Mouse (Mus musculus) MEL-GATA-1-ER (cell line): Measurements from ENCODE around the gene Dennd2a.
"Not testable (repeated sequence)": the region's sequence is repeated elsewhere in the genome, so short reads cannot be mapped to it uniquely, and the experiment has no call there.

Experiments used
- DNase-seq: peaks from one replicate; pipeline ENCODE4 v3.0.0-alpha.2; 2012; ENCODE audit warnings: low read depth; ENCODE audit errors: extremely low read depth

Gene Dennd2a

DNA sequence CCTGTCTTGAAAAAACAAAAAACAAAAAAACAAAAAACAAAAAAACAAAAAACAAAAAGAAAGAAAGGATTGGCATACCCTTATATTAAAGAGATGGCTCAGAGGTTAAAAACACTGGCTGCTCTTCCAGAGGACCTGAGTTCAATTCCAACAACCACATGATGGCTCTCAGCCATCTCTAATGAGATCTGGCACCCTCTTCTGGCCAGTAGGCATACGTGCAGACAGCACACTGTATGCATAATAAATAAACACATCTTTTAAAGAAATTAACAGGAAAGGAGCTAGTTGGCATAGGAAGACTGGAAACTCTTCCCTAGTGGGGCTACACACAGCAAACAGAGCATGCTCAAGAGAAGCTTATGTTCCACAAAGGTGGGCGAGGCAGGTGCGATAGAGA is 106.6 kb downstream of the Dennd2a start:
- no peak for DNase-seq

DNA sequence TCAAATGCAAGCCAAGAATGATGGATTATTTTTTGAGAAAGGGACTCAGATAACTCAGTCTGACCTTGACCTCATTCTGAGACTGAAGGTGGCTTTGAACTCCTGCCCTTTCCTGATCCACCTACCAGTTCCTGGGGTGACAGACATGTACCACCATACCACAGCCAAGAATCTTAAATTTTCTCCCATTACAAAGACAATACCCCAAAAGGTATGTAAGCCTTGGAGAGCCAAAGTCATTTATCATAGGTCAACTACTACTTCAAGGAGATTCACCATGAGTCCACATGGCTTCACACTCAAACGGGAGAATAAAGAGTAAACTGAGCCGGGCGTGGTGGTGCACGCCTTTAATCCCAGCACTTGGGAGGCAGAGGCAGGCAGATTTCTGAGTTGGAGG is 107.1 kb downstream of the Dennd2a start:
- no peak for DNase-seq

DNA sequence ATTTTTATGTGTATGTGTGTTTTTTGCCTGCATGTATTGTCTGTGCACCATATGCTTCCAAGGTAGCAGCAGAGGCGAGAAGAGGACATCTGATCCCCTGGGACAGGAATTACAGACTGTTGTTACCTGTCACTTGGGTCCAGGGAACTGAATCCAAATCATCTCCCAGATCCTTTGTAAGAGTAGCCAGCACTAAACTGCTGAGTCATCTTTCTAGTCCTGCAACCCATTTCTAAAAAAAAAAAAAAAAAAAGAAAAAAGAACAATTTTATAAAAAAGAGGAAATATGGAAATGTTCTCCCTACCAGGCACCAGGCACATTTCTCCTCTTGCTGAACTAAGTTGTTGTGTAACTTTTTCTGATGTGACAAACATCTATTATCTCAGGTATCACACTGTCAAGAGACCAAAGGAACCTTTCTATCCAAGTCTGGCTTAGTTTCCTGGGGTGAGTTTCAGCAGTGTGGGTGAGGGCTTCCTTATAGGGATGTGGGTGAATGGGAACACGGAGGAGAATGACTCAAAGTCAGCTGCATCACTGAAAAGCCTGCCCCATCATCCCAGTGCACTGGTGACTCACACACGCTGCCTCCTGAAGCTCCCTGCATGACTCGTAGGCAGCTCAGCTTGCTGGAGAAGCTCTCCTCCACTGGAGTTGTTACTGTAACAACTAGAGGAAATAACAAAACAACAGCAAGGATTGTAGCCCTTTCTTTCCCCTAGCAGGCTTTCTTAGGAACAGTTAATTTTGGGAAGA is 110.1 kb downstream of the Dennd2a start:
- DNase-seq: no peak

DNA sequence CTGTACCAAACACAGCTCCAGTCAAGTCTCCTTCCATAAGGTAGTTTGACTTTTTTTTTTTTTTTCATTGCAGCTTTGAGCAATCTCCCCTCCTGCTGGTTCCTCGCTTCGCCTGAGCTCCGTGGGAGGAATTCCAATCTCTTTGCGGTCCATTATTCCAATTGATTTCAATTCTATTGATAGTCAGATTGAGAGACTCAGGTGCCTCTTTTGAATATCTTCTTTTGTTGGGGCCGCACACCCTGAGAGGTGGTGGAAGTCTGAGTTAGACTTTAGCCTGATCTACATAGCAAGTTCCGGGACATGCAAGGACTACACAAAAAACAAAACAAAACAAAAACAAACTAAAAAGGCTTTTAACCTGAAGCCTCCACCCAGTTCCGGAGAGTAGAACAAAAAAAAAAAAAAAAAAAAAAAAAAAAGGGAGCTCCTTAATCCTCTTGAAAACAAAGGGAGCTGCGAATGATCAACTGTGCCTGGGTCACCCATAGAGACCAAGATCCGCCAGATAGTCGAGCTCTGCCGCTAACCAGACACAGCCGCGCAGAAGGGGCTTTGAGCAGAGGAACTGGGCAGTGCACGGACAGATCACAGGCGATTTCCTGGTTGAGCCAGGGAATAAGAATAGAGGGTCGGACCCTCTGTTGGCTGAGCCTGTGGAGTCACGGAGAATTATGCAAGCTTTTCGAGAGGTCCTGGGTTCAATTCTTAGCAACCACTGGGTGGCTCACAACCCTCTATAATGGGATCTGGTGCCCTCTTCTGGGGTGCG is 111.7 kb downstream of the Dennd2a start:
- no peak for DNase-seq

DNA sequence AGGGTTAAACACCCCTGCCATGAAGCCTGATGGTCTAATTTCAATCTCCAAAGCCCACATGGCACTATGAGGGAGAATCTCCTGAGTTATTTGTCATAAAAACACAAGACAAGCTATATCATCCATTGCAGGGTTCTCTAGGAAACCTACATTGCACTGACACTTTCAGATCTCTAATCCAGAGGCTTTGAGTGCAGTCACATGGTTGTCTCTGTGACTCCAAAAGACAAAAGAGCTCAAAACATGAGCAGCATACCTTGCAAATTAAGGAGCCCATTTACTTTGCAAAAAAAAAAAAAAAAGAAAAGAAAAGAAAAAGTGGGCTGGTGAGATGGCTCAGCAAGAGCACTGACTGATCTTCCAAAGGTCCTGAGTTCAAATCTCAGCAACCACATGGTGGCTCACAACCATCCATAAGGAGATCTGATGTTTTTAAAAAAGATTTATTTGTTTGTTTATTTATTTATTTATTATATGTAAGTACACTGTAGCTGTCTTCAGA is 114.8 kb downstream of the Dennd2a start:
- no peak for DNase-seq

DNA sequence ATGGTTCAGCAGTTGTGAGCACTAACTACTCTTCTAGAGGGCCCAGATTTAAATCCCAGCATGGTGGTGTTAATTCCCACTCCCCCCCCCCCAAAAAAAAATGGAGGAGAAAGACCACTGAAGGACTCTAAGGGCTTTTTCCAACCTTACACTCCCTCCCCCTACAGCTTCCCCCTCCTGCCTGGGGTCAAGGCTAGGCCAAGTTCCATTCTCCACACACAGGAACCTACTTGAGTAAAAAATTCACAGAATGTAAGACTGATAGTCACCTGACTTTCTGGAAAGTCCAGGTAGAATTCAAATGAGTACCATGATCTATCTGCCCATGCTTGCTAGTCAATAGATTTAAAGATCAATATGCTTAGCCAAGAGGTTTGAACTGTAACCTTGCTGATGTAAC is 117.5 kb downstream of the Dennd2a start:
- no peak for DNase-seq

DNA sequence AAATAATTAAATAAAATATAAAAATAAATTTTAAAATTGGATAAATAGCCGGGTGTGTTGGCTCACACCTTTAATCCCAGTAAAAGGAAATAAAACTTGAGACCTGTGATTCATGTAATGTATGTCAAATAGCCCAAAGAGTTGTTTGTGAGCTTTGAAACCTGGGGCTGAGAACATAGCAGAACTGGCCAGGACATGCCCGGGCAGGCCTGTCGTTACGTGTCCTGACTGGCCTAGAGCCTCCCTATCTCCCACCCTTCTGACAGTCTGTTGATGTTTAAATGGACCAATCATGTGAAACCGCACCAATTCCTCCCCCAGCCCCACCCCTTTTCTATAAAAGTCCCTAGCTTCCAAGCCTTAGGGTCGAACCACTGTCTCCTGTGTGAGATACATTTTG is 120.1 kb downstream of the Dennd2a start:
- not testable (repeated sequence) for DNase-seq

DNA sequence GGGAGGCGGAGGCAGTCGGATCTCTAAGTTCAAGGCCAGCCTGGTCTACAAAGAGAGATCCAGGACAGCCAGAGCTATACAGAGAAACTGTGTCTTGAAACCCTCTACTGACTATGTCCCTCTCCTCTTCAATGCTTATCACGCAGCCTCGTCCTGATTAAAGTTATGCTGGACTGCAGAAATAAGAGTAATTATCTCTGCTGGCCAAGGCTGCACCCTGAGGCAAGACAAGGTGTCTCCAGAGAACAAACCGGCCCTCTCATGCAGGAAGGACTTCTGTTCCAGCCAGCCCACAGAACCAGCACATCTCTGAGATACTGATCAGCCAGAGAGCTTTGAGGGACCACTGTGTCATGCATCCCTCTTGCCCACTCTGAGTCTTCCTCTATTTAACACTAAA is 121.8 kb downstream of the Dennd2a start:
- no peak for DNase-seq

DNA sequence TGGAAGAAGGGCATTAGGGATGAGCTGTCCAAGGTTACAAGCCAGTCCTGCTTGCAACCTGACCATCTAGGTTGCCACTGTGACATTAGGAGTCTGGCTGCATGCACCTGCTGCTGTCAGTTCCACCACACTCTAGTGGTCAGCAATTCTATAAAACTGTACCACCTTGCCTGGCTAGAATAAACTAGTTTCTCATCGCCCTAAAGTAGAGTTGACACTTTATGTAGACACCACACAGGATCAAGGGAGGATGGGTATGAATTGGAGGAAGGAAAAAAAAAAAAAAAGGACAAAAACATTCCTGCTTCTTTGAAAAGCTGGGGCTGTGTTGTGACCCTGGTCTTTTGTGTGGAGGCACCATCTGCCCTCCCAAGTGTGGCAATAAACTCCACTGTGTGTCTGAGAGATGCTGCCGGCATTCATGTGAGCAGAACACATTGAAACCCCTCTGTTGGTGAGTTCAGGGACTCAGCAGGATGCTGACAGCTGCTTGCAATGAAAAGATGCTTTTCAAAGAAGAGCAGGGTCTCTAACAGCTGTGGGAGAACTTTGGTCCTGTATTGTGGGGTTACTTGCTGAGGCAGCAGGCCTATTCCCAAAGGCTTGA is 122.7 kb downstream of the Dennd2a start:
- DNase-seq: no peak

DNA sequence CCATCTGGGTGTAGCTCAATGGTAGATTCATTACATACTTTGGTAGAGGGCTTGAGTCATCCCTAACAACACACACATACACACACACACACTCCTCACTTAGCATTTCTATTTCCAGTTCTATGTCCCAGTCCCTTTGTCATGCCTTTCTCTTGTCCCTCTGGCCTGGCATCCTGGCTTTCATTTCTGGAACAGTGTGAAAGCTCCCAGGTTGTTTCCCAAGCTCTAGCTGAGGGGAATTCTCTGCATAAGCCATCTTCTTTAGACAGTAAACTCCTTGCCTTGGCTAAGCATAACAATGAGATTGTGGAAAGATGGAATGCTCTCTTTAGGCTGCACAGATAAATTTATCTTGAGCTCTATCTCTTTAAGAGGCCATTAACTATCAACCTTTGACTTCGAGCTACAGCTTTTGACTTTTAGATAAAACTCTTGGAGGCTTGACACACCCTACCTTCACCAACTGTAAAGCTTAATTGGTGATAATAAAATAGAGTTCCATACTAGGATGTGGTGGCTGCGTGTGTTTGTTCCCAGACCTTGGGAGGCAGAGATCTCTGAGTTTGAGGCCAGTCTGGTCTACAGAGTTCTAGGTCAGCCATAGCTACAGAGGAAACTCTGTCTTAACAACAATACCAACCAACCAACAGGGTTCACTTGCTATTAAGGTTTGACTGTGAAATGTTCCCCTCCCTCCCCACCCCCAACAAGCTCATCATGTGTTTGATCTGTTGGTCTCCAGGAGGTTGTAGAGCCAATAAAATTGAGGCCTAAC is 123.4 kb downstream of the Dennd2a start:
- DNase-seq: no peak

DNA sequence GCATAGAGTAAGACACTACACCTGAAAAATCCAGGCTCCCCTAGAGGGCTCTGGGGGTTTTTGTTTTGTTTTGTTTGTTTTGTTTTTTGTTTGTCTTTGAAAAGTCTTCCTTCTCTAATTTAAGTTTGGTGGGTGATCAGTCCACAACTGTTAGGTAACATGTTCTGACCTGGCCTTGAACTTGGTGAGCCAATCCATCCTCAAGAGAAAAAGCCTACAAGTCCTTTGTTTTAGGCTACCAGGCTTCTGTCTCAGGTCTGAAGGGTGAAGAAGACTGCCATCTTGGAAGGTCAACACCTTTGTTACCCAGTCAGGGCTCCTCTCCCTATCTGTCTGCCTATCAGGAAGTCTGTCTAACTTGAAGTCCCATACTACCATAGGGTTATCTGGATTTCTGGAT is 124.0 kb downstream of the Dennd2a start:
- no peak for DNase-seq

DNA sequence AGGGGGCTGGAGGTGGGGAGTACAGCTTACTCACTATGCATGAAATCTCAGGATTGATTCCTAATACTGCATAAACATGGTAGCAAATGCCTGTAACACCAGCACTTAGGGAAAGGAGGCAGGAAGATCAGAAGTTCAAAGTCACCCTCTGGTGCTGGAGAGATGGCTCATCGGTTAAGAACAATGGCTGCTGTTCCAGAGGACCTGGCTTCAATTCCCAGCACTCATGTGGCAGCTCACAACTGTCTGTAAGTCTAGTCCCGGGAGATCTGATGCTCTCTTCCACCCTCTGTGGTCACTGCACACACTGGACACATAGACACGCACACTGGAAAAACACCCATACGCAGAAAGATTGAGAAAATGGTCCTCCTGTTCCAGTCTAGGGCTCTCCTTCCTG is 124.5 kb downstream of the Dennd2a start:
- DNase-seq: no peak

DNA sequence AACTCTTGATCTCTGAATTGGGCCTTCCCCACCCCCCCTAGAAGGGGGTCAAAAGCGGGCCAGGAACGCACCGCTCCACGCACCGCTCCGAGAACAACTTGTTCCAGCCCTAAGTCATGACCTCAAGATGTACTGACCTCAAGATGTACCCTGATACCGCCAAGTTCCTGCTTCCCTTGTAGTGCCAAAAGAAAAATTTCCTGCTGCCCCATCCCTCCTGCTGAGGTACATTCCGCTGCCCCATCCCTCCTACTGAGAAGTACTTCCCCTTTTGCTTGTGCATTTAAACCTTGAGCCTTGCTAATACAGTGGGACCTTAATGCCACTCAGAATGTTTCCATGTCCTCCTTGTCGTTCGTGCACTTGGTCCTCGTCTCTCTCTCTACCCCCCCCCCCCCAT is 126.9 kb downstream of the Dennd2a start:
- DNase-seq: peak; percentile 53

DNA sequence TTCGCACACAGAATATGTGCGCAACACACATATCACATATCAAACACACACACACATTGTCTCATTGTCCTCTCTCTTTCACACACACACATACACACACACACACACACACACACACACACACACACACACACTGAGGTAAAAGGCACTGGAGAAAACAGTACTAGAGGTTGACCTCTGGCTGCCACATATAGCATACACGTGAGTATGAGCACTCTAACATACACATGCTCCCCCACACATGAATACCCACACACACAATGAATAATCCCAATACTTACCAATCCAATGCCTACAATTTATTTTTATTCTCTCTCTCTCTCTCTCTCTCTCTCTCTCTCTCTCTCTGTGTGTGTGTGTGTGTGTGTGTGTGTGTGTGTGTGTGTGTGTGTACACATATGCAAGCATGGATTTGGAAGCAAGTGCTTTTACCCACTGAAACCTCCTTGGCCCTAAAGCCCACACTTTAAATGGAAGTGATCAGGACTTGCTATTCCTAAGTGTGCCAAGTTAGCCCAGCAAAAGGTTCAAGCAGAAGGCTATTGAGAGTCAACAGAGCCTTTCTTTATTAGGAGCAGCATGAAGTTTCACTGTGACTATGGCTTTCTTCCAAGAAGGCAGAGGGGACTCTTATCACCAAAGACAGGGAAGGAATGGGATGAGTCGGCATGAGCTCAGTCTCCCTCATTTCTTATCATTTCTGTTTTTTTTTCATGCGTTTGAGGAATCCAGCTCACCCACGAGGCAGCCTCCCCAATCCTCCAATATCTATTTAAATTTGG is 128.5 kb downstream of the Dennd2a start:
- peak; percentile 73 for DNase-seq

DNA sequence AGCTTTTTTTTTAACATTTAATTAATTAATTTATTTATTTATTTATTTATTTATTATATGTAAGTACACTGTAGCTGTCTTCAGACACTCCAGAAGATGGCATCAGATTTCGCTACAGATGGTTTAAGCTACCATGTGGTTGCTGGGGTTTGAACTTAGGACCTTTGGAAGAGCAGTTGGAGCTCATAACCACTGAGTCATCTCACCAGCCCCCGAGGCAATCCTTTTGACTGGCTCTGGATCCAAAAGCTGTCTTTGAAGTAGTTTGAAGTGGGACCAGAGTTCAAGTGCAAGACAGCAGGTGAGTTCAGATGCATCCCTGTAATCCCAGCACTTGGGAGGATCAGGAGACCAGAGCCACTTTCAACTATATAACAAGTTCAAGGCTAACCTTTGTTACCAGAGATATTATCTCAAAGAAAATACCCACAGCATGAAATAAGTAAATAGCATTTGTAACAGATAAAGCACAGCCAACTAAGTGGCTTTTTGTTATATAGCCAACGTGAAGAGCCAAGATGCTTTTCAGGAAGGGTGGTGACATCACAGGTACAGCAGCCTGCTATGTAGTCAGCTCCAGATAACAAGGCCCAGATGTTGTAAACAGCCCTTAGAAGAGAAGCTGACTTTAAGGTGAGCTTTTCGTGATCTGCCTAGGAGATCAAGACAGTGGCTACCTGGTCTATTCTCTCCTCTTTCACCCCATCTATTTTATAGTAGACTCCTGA is 130.2 kb downstream of the Dennd2a start:
- DNase-seq: no peak

DNA sequence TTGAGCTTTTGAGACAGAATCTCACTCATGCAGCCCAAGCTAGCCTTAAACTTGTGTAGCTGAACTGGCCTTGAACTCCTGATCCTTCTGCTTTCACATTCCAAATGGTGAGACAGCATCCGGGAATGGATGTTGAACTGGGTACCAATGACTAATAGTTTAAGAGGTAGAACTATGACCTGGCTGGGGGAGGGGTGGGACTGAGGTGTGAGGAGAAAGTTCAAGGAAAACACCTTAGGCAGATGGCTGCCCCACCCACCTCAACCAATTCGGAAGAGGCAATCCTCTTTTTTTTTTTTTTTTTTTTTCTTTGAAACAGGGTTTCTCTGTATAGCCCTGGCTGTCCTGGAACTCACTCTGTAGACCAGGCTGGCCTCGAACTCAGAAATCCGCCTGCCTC is 130.9 kb downstream of the Dennd2a start:
- no peak for DNase-seq

DNA sequence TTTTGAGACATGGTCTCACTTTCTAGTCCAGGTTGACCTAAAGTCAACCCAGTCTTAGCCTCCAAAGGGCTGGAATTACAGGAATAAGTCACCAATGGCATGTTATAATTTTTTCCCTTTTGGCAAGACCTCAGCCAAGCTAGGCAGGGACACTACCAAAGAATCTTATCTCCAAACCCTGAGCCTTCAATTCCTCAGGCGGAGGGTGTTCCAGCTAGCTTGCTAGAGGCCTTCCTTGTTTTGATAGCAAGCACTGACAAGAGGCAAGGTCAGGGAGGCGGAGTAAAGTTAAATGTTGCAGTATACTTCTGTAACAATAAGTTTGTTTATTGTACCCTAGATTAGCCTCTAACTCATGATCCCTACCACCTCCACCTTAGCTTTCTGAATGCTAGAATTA is 132.5 kb downstream of the Dennd2a start:
- no peak for DNase-seq

DNA sequence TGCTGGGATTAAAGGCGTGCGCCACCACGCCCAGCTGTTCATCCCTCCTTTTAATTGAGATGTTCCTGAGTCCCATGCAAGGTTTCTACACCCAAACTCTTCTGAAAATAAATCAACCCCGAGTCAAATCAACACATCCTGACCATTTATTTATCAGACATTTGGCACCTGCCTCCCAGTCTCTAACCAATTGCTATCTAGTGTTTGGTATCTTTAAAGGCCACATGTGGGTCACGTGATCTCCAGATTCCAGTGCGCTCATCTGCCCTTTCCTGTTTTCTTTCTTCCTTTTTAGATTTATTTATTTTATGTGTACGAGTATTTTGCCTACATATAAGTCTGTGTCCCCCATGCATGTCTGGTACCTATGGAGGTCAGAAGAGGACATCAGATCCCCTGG is 134.0 kb downstream of the Dennd2a start:
- no peak for DNase-seq

DNA sequence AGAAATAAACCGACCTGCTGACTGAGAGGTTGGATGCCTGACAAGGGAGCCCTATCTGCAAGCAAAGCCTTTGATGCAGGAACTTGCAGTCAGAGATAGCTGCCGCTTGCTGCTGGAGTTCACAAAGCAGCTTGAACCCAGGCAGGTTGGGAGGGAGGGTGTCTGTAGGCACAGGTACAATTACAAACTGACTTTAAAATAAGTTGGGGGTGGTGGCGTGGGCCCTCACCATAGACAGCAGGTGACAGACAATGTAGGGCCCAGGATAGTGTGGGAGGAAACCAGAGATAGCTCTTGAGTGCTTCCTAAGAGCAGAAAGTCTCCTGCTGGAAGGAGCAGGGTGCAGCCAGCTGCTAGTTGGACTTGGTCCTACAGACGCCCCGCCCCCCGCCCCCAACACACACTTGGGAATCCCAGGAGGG is 134.5 kb downstream of the Dennd2a start:
- no peak for DNase-seq

DNA sequence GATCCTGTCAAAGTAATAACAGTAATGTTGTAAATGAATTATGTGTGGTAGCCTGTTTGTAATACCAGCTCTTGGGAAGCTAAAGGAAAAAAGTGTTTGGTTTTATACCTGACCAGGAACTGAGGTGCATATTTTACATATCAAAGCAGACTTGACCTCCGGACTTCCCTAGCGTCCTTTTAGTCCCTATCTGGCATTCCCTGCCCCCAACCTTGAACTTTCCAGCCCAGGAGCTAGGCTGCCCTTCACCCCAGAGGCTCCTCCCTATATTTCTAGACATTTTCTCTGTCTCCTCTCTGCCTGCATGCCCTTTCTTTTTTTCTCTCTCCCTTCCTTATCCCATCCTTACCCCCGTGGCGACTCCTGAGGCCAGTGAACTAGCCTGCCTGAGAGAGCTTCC is 136.8 kb downstream of the Dennd2a start:
- DNase-seq: no peak
